Mouse (Mus musculus) spleen, postnatal 14 days (tissue): Measurements from ENCODE around the gene Bco1.
A peak's percentile ranks its signal among the peaks of the same experiment; 100 is the strongest.

Source experiments
- DNase-seq, 2 experiments: peaks; one replicate each; pipeline ENCODE4 v3.0.0; 2021 to 2022; ENCODE audit warnings: low spot score in 2 of 2

The Bco1 gene

GRCm38 (mm10) chr8:117095647-117096046 lies at the start of gene Bco1:
Gene Bco1 (plus strand): TSS chr8:117095854.
- DNase-seq = no peak

- no peak for DNase-seq
Measured at GRCm38 (mm10) chr8:117049444-117049843, 46.2 kb upstream of the Bco1 start.

GRCm38 (mm10) chr8:117050763-117051162 lies 44.9 kb upstream of the Bco1 start:
- DNase-seq = no peak

GRCm38 (mm10) chr8:117051316-117051715 lies 44.3 kb upstream of the Bco1 start:
- no peak for DNase-seq

- DNase-seq = peak in 1 of 2 experiments; percentile 55
Measured at GRCm38 (mm10) chr8:117053135-117054079, 42.2 kb upstream of the Bco1 start.

GRCm38 (mm10) chr8:117054146-117054545 lies 41.5 kb upstream of the Bco1 start:
- no peak for DNase-seq

GRCm38 (mm10) chr8:117055097-117055496 lies 40.6 kb upstream of the Bco1 start:
- no peak for DNase-seq

- no peak for DNase-seq
Measured at GRCm38 (mm10) chr8:117059021-117059420, 36.6 kb upstream of the Bco1 start.

GRCm38 (mm10) chr8:117060306-117060705 lies 35.3 kb upstream of the Bco1 start:
- no peak for DNase-seq

GRCm38 (mm10) chr8:117061180-117061880 lies 34.3 kb upstream of the Bco1 start:
- no peak for DNase-seq

- no peak for DNase-seq
Measured at GRCm38 (mm10) chr8:117066955-117067354, 28.7 kb upstream of the Bco1 start.

GRCm38 (mm10) chr8:117067396-117067795 lies 28.3 kb upstream of the Bco1 start:
- no peak for DNase-seq

- no peak for DNase-seq
Measured at GRCm38 (mm10) chr8:117068294-117068693, 27.4 kb upstream of the Bco1 start.

- DNase-seq = no peak
Measured at GRCm38 (mm10) chr8:117069708-117070107, 25.9 kb upstream of the Bco1 start.

GRCm38 (mm10) chr8:117074350-117075182 lies 21.1 kb upstream of the Bco1 start:
- DNase-seq = peak in 1 of 2 experiments; percentile 14

GRCm38 (mm10) chr8:117078367-117078926 lies 17.2 kb upstream of the Bco1 start:
- DNase-seq = no peak

GRCm38 (mm10) chr8:117079652-117080051 lies 16.0 kb upstream of the Bco1 start:
- no peak for DNase-seq

- no peak for DNase-seq
Measured at GRCm38 (mm10) chr8:117082399-117082872, 13.2 kb upstream of the Bco1 start, which contains the start of gene Pkd1l2. Gene Pkd1l2 (minus strand): TSS chr8:117082449.

- peak in 1 of 2 experiments; percentile 13 for DNase-seq
Measured at GRCm38 (mm10) chr8:117082947-117083559, 12.6 kb upstream of the Bco1 start.

GRCm38 (mm10) chr8:117085521-117085920 lies 10.1 kb upstream of the Bco1 start:
- no peak for DNase-seq

GRCm38 (mm10) chr8:117087036-117087435 lies 8.6 kb upstream of the Bco1 start:
- no peak for DNase-seq
